Mouse (Mus musculus) lung, postnatal 0 days (tissue): ENCODE measurements at regions not wholly inside any gene's neighbourhood (a gene's known extent, or its start where the extent isn't known, plus 50 kb on each side); places are given as distances from the start of the nearest gene placed in this dataset.

Source experiments
- CTCF ChIP-seq: IDR thresholded peaks from 2 replicates; pipeline ENCODE4 v1.5.1; 2016; ENCODE audit warnings: antibody characterized with exemption, mild to moderate bottlenecking
- EP300 ChIP-seq: IDR thresholded peaks from 2 replicates; pipeline ENCODE4 v1.6.1; 2016; ENCODE audit warnings: antibody characterized with exemption, mild to moderate bottlenecking, control low read depth

DNA sequence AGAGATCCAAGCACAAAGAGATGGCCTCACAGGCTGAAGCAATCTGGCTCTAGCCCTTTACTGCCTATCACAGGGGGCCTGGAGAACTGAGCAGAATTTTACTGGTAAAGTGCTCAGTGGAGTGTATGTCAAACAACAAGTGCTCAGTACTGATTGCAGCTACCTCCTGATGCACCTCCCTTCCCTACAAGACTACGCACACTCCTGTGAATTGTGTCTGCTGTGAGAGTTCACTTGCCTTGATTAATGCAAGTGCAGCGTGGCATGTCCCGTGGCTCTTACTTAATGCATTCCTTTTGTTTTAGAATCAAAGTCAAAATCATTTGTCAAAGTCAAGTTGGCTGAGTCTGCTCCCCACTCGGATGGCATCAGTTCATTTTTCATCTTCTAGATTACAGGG is 992.4 kb downstream of the Synb start:
- no peak for TF ChIP-seq CTCF
- TF ChIP-seq EP300 = no peak
